Mouse (Mus musculus): ENCODE data around the gene Pomt1. TPM values are rescaled to one million over a fixed set of nuclear protein-coding genes. Genes with fewer than 3 reads are reported as not detected.

Gene Pomt1
- total and polyA plus RNA-seq, 2 experiments from 2014 or later: 6.7 to 19.8 TPM

- Histone ChIP-seq H3K9ac (replicated peaks; ENCODE audit: low read depth, low read length) (no peak overlapping the region), H3K4me3 (ENCODE audit: low read depth, low read length) (no peak overlapping the region), H3K27me3 (ENCODE audit: control insufficient read depth, insufficient read depth, low read length) (no peaks in the 10 kb centered on the region), H3K27ac (ENCODE audit: low read depth) (no peak overlapping the region), H3K4me2 (ENCODE audit: low read depth, low read length) (no peak overlapping the region), H3K4me1 (ENCODE audit: control insufficient read depth, insufficient read depth) (no peaks in the 10 kb centered on the region), H3K9me3 (replicated peaks; ENCODE audit: control insufficient read depth, low read length) (no peaks in the 10 kb centered on the region), H3K36me3 (replicated peaks; ENCODE audit: control insufficient read depth, insufficient read depth, low read length) (peaks cover 77% of the 10 kb centered on the region)
- 68% methylated on average over 11 of the region's 18 CpGs for WGBS
- DNase-seq (ENCODE audit: low spot score) (peak; percentile 52), ATAC-seq (ENCODE audit: insufficient read depth, low read depth) (peak; percentile 63)
- TF ChIP-seq CTCF (IDR thresholded peaks at IDR 0.05; ENCODE audit: low read depth) (peak; percentile 72), EP300 (IDR thresholded peaks at IDR 0.05; ENCODE audit: low read depth) (no peak)
Measured at GRCm38 (mm10) chr2:32191872-32192507, 44.4 kb upstream of the Pomt1 start.

- Histone ChIP-seq H3K4me1 (ENCODE audit: control insufficient read depth, insufficient read depth) (no peaks in the 10 kb centered on the region), H3K4me3 (ENCODE audit: low read depth, low read length) (no peak overlapping the region), H3K9ac (replicated peaks; ENCODE audit: low read depth, low read length) (no peak overlapping the region), H3K9me3 (replicated peaks; ENCODE audit: control insufficient read depth, low read length) (no peaks in the 10 kb centered on the region), H3K36me3 (replicated peaks; ENCODE audit: control insufficient read depth, insufficient read depth, low read length) (peaks cover 100% of the 10 kb centered on the region), H3K27me3 (ENCODE audit: control insufficient read depth, insufficient read depth, low read length) (no peaks in the 10 kb centered on the region), H3K27ac (ENCODE audit: low read depth) (no peak overlapping the region), H3K4me2 (ENCODE audit: low read depth, low read length) (no peak overlapping the region)
- 80% methylated on average over 11 of the region's 11 CpGs for WGBS
- ATAC-seq (ENCODE audit: insufficient read depth, low read depth) (no peak), DNase-seq (ENCODE audit: low spot score) (no peak)
- no peak for TF ChIP-seq EP300 (IDR thresholded peaks at IDR 0.05; ENCODE audit: low read depth)
- no peak for TF ChIP-seq CTCF (IDR thresholded peaks at IDR 0.05; ENCODE audit: low read depth)
Measured at GRCm38 (mm10) chr2:32198977-32199376, 37.4 kb upstream of the Pomt1 start.

- no peak for DNase-seq (ENCODE audit: low spot score)
- H3K9ac ChIP-seq (replicated peaks; ENCODE audit: low read depth, low read length): no peak overlapping the region
- no peak for ATAC-seq (ENCODE audit: insufficient read depth, low read depth)
Measured at GRCm38 (mm10) chr2:32200033-32200432, 36.4 kb upstream of the Pomt1 start.

DNA sequence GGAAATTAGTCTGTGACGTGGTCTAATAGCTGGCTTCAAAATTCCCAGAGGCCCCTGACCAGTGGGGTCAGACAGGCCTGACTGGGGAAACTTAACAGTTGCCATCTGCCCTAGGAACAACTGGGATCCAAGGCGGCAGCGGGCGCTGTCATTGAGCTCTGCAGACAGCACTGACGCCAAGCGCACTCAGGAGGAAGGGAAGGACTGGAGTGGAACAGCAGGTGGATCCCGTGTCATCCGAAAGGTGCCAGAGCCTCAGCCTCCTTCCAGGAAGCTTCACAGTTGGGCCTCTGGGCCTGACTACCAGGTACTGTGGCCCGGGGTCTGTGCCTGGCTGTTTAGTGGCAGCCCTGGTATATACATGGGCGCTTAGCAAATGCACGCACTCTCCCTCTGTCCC lies 35.7 kb upstream of the Pomt1 start:
- TF ChIP-seq CTCF (IDR thresholded peaks at IDR 0.05; ENCODE audit: low read depth) (no peak), EP300 (IDR thresholded peaks at IDR 0.05; ENCODE audit: low read depth) (no peak)
- peaks cover 100% of the 10 kb centered on the region for H3K36me3 ChIP-seq (replicated peaks; ENCODE audit: control insufficient read depth, insufficient read depth, low read length)
- H3K9me3 ChIP-seq (replicated peaks; ENCODE audit: control insufficient read depth, low read length): no peaks in the 10 kb centered on the region
- ATAC-seq (ENCODE audit: insufficient read depth, low read depth) (no peak), DNase-seq (ENCODE audit: low spot score) (no peak)
- H3K9ac ChIP-seq (replicated peaks; ENCODE audit: low read depth, low read length): no peak overlapping the region
- no peak overlapping the region for H3K4me2 ChIP-seq (ENCODE audit: low read depth, low read length)
- 89% methylated on average over 11 of the region's 11 CpGs for WGBS
- no peak overlapping the region for H3K27ac ChIP-seq (ENCODE audit: low read depth)
- H3K4me3 ChIP-seq (ENCODE audit: low read depth, low read length): no peak overlapping the region
- H3K27me3 ChIP-seq (ENCODE audit: control insufficient read depth, insufficient read depth, low read length): no peaks in the 10 kb centered on the region
- H3K4me1 ChIP-seq (ENCODE audit: control insufficient read depth, insufficient read depth): no peaks in the 10 kb centered on the region

More at GRCm38 (mm10) chr2:32200033-32200432, 36.4 kb upstream of the Pomt1 start:
- no peaks in the 10 kb centered on the region for H3K4me1 ChIP-seq (ENCODE audit: control insufficient read depth, insufficient read depth)
- no peaks in the 10 kb centered on the region for H3K9me3 ChIP-seq (replicated peaks; ENCODE audit: control insufficient read depth, low read length)
- no peak for TF ChIP-seq EP300 (IDR thresholded peaks at IDR 0.05; ENCODE audit: low read depth)
- no peak for TF ChIP-seq CTCF (IDR thresholded peaks at IDR 0.05; ENCODE audit: low read depth)
- no peak overlapping the region for H3K4me3 ChIP-seq (ENCODE audit: low read depth, low read length)
- 92% methylated on average over 4 of the region's 4 CpGs for WGBS
- H3K27ac ChIP-seq (ENCODE audit: low read depth): no peak overlapping the region
- no peak overlapping the region for H3K4me2 ChIP-seq (ENCODE audit: low read depth, low read length)
- peaks cover 100% of the 10 kb centered on the region for H3K36me3 ChIP-seq (replicated peaks; ENCODE audit: control insufficient read depth, insufficient read depth, low read length)
- no peaks in the 10 kb centered on the region for H3K27me3 ChIP-seq (ENCODE audit: control insufficient read depth, insufficient read depth, low read length)

DNA sequence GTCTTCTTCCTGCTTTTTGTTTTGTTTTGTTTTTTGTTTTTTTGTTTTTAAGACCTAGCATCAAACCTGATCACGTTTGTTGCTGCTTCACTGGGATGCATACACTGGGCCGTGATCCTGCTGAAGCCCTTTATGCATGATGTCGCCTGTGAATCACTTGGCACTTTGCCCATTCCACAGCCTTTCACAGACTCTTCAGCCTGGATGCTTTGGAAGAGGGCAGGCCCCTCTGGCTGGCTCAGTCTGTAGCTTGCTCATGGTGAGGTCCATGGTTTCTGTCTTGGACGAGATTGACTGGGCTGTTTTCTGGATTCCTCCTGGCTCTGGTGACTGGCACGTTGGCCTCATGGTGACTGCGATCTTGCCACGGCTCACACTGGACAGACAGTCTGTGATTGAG lies 34.9 kb upstream of the Pomt1 start:
- Histone ChIP-seq H3K27me3 (ENCODE audit: control insufficient read depth, insufficient read depth, low read length) (no peaks in the 10 kb centered on the region), H3K4me1 (ENCODE audit: control insufficient read depth, insufficient read depth) (no peaks in the 10 kb centered on the region), H3K9ac (replicated peaks; ENCODE audit: low read depth, low read length) (no peak overlapping the region), H3K27ac (ENCODE audit: low read depth) (no peak overlapping the region), H3K36me3 (replicated peaks; ENCODE audit: control insufficient read depth, insufficient read depth, low read length) (peaks cover 100% of the 10 kb centered on the region), H3K9me3 (replicated peaks; ENCODE audit: control insufficient read depth, low read length) (no peaks in the 10 kb centered on the region), H3K4me2 (ENCODE audit: low read depth, low read length) (no peak overlapping the region), H3K4me3 (ENCODE audit: low read depth, low read length) (no peak overlapping the region)
- no peak for TF ChIP-seq EP300 (IDR thresholded peaks at IDR 0.05; ENCODE audit: low read depth)
- no peak for TF ChIP-seq CTCF (IDR thresholded peaks at IDR 0.05; ENCODE audit: low read depth)
- 40% methylated on average over 7 of the region's 7 CpGs for WGBS
- no peak for DNase-seq (ENCODE audit: low spot score)
- no peak for ATAC-seq (ENCODE audit: insufficient read depth, low read depth)

GRCm38 (mm10) chr2:32203853-32204252 lies 32.5 kb upstream of the Pomt1 start:
- WGBS: 93% methylated on average over 13 of the region's 13 CpGs
- Histone ChIP-seq H3K4me2 (ENCODE audit: low read depth, low read length) (no peak overlapping the region), H3K9me3 (replicated peaks; ENCODE audit: control insufficient read depth, low read length) (no peaks in the 10 kb centered on the region), H3K9ac (replicated peaks; ENCODE audit: low read depth, low read length) (no peak overlapping the region), H3K27me3 (ENCODE audit: control insufficient read depth, insufficient read depth, low read length) (no peaks in the 10 kb centered on the region), H3K4me1 (ENCODE audit: control insufficient read depth, insufficient read depth) (no peaks in the 10 kb centered on the region), H3K36me3 (replicated peaks; ENCODE audit: control insufficient read depth, insufficient read depth, low read length) (peaks cover 100% of the 10 kb centered on the region), H3K27ac (ENCODE audit: low read depth) (no peak overlapping the region), H3K4me3 (ENCODE audit: low read depth, low read length) (no peak overlapping the region)
- TF ChIP-seq CTCF (IDR thresholded peaks at IDR 0.05; ENCODE audit: low read depth) (no peak), EP300 (IDR thresholded peaks at IDR 0.05; ENCODE audit: low read depth) (no peak)
- ATAC-seq (ENCODE audit: insufficient read depth, low read depth) (no peak), DNase-seq (ENCODE audit: low spot score) (no peak)
